Mouse (Mus musculus) limb, embryonic 12.5 days (tissue): Measurements from ENCODE around the gene Hist1h2ab. TPM values are rescaled to one million over a fixed set of nuclear protein-coding genes. Genes with fewer than 3 reads are reported as not detected.
A peak's percentile ranks its signal among the peaks of the same experiment; 100 is the strongest.
"Not testable (repeated sequence)": the region's sequence is repeated elsewhere in the genome, so short reads cannot be mapped to it uniquely, and the experiment has no call there.

ENCODE experiments used
- ATAC-seq: fragments of 200-750 bp; cut with Nextera tagmentation; 2 replicates; pipeline ENCODE4 v1.8.0; 2017; ENCODE audit warnings: low read depth, moderate TSS enrichment; ENCODE audit not compliant: insufficient number of reproducible peaks, insufficient read depth, low FRiP score, low TSS enrichment
- H3K27ac ChIP-seq: fragments of 300-500 bp; sonication (generic); 2 replicates; pipeline ENCODE4 v1.5.1; 2016; ENCODE audit warnings: mild to moderate bottlenecking, moderate library complexity
- H3K27me3 ChIP-seq: fragments of 300-500 bp; sonication (generic); 2 replicates; pipeline ENCODE4 v1.6.1; 2016; ENCODE audit warnings: mild to moderate bottlenecking, moderate library complexity
- H3K36me3 ChIP-seq: fragments of 300-500 bp; sonication (generic); 2 replicates; pipeline ENCODE4 v1.6.1; 2016; ENCODE audit warnings: mild to moderate bottlenecking, moderate library complexity
- H3K4me1 ChIP-seq: fragments of 300-500 bp; sonication (generic); replicated peaks from 2 replicates; pipeline ENCODE4 v1.6.1; 2016
- H3K4me2 ChIP-seq: fragments of 300-500 bp; sonication (generic); 2 replicates; pipeline ENCODE4 v1.6.1; 2016; ENCODE audit warnings: mild to moderate bottlenecking, moderate library complexity
- H3K4me3 ChIP-seq: fragments of 300-500 bp; sonication (generic); replicated peaks from 2 replicates; pipeline ENCODE4 v1.5.1; 2016; ENCODE audit warnings: mild to moderate bottlenecking
- H3K9ac ChIP-seq: fragments of 300-500 bp; sonication (generic); replicated peaks from 2 replicates; pipeline ENCODE4 v1.6.1; 2016; ENCODE audit warnings: mild to moderate bottlenecking, moderate library complexity
- H3K9me3 ChIP-seq: fragments of 300-500 bp; sonication (generic); 2 replicates; pipeline ENCODE4 v1.6.1; 2016; ENCODE audit warnings: mild to moderate bottlenecking, moderate library complexity
- WGBS: fragments of 180-500 bp; shearing (Covaris S2); methylation state at CpG from one replicate; pipeline ENCODE4 v1.1.7; 2016; 5-methylcytosine and 5-hydroxymethylcytosine counted together
- polyA plus RNA-seq: library from polyadenylated mRNA; unstranded; fragments of >200 nt; fragmentation: Nextera tagmentation; extraction: Ambion mirVana; gene quantifications from 2 replicates; pipeline ENCODE4 v1.2.1, GENCODE M21; 2016

Hist1h2ab gene
- polyA plus RNA-seq, 1 experiment from 2014 or later: 92.9 TPM

GRCm38 (mm10) chr13:23757211-23757773 is 6.4 kb downstream of the Hist1h2ab start:
- H3K4me1 ChIP-seq: peaks cover 16% of the 10 kb centered on the region
- 2% methylated on average over 17 of the region's 23 CpGs for WGBS

GRCm38 (mm10) chr13:23757921-23758320 is 7.0 kb downstream of the Hist1h2ab start:
- H3K4me1 ChIP-seq: peaks cover 17% of the 10 kb centered on the region

More at GRCm38 (mm10) chr13:23757211-23757773, 6.4 kb downstream of the Hist1h2ab start:
- H3K36me3 ChIP-seq: no peaks in the 10 kb centered on the region
- no peaks in the 10 kb centered on the region for H3K9me3 ChIP-seq
- no peaks in the 10 kb centered on the region for H3K27me3 ChIP-seq
- peak overlapping the region; percentile 79 for H3K4me2 ChIP-seq
- H3K9ac ChIP-seq: peak overlapping the region; percentile 65
- peak overlapping the region; percentile 43 for H3K4me3 ChIP-seq
- ATAC-seq: peak; percentile 10; the same call in 1 of the 2 replicates
- H3K27ac ChIP-seq: peak overlapping the region; percentile 96

GRCm38 (mm10) chr13:23759251-23759771 is 8.4 kb downstream of the Hist1h2ab start:
- Histone ChIP-seq H3K9me3 (no peaks in the 10 kb centered on the region), H3K9ac (no peak overlapping the region), H3K27me3 (no peaks in the 10 kb centered on the region), H3K4me1 (peaks cover 22% of the 10 kb centered on the region), H3K4me2 (no peak overlapping the region), H3K36me3 (no peaks in the 10 kb centered on the region), H3K27ac (no peak overlapping the region), H3K4me3 (no peak overlapping the region)
- ATAC-seq: no peak
- 80% methylated on average over 3 of the region's 3 CpGs for WGBS

More at GRCm38 (mm10) chr13:23757921-23758320, 7.0 kb downstream of the Hist1h2ab start:
- H3K4me2 ChIP-seq: peak overlapping the region; percentile 79
- peak overlapping the region; percentile 78 for H3K27ac ChIP-seq
- H3K27me3 ChIP-seq: no peaks in the 10 kb centered on the region
- no peaks in the 10 kb centered on the region for H3K36me3 ChIP-seq
- H3K9ac ChIP-seq: no peak overlapping the region
- WGBS: 51% methylated on average over 3 of the region's 3 CpGs
- H3K4me3 ChIP-seq: no peak overlapping the region
- no peaks in the 10 kb centered on the region for H3K9me3 ChIP-seq
- ATAC-seq: no peak

GRCm38 (mm10) chr13:23759916-23760239 is 9.0 kb downstream of the Hist1h2ab start:
- Histone ChIP-seq H3K27me3 (no peaks in the 10 kb centered on the region), H3K9me3 (no peaks in the 10 kb centered on the region), H3K4me1 (peaks cover 28% of the 10 kb centered on the region), H3K27ac (peak overlapping the region; percentile 97), H3K4me2 (peak overlapping the region; percentile 85), H3K9ac (peak overlapping the region; percentile 65; the same call in 1 of the 2 replicates), H3K36me3 (no peaks in the 10 kb centered on the region), H3K4me3 (peak overlapping the region; percentile 48)
- ATAC-seq: no peak
- WGBS: 83% methylated on average over 1 of the region's 1 CpGs

- peak overlapping the region; percentile 65 for H3K9ac ChIP-seq
- peak overlapping the region; percentile 85 for H3K4me2 ChIP-seq
- peak overlapping the region; percentile 97 for H3K27ac ChIP-seq
- ATAC-seq: no peak
- H3K36me3 ChIP-seq: no peaks in the 10 kb centered on the region
- H3K4me3 ChIP-seq: peak overlapping the region; percentile 48
- H3K27me3 ChIP-seq: no peaks in the 10 kb centered on the region
- H3K9me3 ChIP-seq: no peaks in the 10 kb centered on the region
- 1% methylated on average over 22 of the region's 27 CpGs for WGBS
- peaks cover 30% of the 10 kb centered on the region for H3K4me1 ChIP-seq
Measured at GRCm38 (mm10) chr13:23760240-23760971, 9.5 kb downstream of the Hist1h2ab start.

GRCm38 (mm10) chr13:23760972-23761864 is 10.3 kb downstream of the Hist1h2ab start, which contains the start of gene Hist1h4a:
Gene Hist1h4a, minus strand, starts transcription at chr13:23761230.
- under 1% methylated on average over 69 of the region's 72 CpGs for WGBS
- Histone ChIP-seq H3K27ac (peak within 1 kb of the TSS; percentile 97), H3K4me3 (peak within 1 kb of the TSS; percentile 48), H3K9me3 (no peaks in the 10 kb centered on the region), H3K36me3 (no peaks in the 10 kb centered on the region), H3K9ac (peak within 1 kb of the TSS; percentile 71), H3K4me2 (peak within 1 kb of the TSS; percentile 85), H3K4me1 (peaks cover 30% of the 10 kb centered on the region), H3K27me3 (no peaks in the 10 kb centered on the region)
- peak; percentile 73 for ATAC-seq

- peak; percentile 72 for ATAC-seq
- H3K4me3 ChIP-seq: peak within 1 kb of the TSS; percentile 48
Measured at GRCm38 (mm10) chr13:23761871-23762821, 11.2 kb downstream of the Hist1h2ab start, which contains the start of gene Hist1h3a. Gene Hist1h3a, minus strand, starts transcription at chr13:23762386.

GRCm38 (mm10) chr13:23763242-23763585 is 12.3 kb downstream of the Hist1h2ab start:
- peak overlapping the region; percentile 85 for H3K4me2 ChIP-seq
- peaks cover 25% of the 10 kb centered on the region for H3K4me1 ChIP-seq
- H3K9me3 ChIP-seq: no peaks in the 10 kb centered on the region
- H3K9ac ChIP-seq: peak overlapping the region; percentile 51; the same call in 1 of the 2 replicates
- H3K36me3 ChIP-seq: no peaks in the 10 kb centered on the region
- no peak for ATAC-seq
- WGBS: under 1% methylated on average over 10 of the region's 10 CpGs
- H3K27ac ChIP-seq: peak overlapping the region; percentile 97
- no peaks in the 10 kb centered on the region for H3K27me3 ChIP-seq
- peak overlapping the region; percentile 48 for H3K4me3 ChIP-seq

More at GRCm38 (mm10) chr13:23761871-23762821, 11.2 kb downstream of the Hist1h2ab start, which contains the start of gene Hist1h3a:
- not testable (repeated sequence) for H3K36me3 ChIP-seq, H3K27me3 ChIP-seq, H3K9me3 ChIP-seq
- WGBS: under 1% methylated on average over 34 of the region's 52 CpGs
- H3K27ac ChIP-seq: peak within 1 kb of the TSS; percentile 97
- H3K4me1 ChIP-seq: peaks cover 30% of the 10 kb centered on the region
- peak within 1 kb of the TSS; percentile 85 for H3K4me2 ChIP-seq
- H3K9ac ChIP-seq: peak within 1 kb of the TSS; percentile 71

GRCm38 (mm10) chr13:23763586-23764323 is 12.8 kb downstream of the Hist1h2ab start, which contains the start of gene Hist1h1a:
Gene Hist1h1a, plus strand, starts transcription at chr13:23763666.
- no peaks in the 10 kb centered on the region for H3K9me3 ChIP-seq

More at GRCm38 (mm10) chr13:23763586-23764323, 12.8 kb downstream of the Hist1h2ab start, which contains the start of gene Hist1h1a:
- Histone ChIP-seq H3K9ac (peak within 1 kb of the TSS; percentile 79), H3K4me3 (peak within 1 kb of the TSS; percentile 48), H3K4me1 (peaks cover 25% of the 10 kb centered on the region), H3K4me2 (peak within 1 kb of the TSS; percentile 85), H3K36me3 (no peaks in the 10 kb centered on the region), H3K27me3 (no peaks in the 10 kb centered on the region), H3K27ac (peak within 1 kb of the TSS; percentile 97)
- whole genome bisulfite sequencing: 3% methylated on average over 34 of the region's 34 CpGs
- peak; percentile 64 for ATAC-seq
